Mouse (Mus musculus): ENCODE measurements around the gene Speg. TPM values are rescaled to one million over a fixed set of nuclear protein-coding genes. Genes with fewer than 3 reads are reported as not detected.

Speg gene
- polyA plus RNA-seq, 1 experiment from 2014 or later = 20.8 TPM

GRCm38 (mm10) chr1:75372450-75372849, 2.6 kb upstream of the Speg start:
- 52% methylated on average over 3 of the region's 3 CpGs for WGBS
- H3K4me1 ChIP-seq (ENCODE audit: control insufficient read depth, insufficient read depth, low read length) = peaks cover 12% of the 10 kb centered on the region
- H3K4me3 ChIP-seq (ENCODE audit: low read depth, low read length) = no peak overlapping the region
- no peaks in the 10 kb centered on the region for H3K9me3 ChIP-seq (ENCODE audit: control insufficient read depth, low read length)
- H3K36me3 ChIP-seq (ENCODE audit: control insufficient read depth, insufficient read depth, low read length) = no peaks in the 10 kb centered on the region
- no peak for ATAC-seq (ENCODE audit: low read depth)
- H3K27me3 ChIP-seq (ENCODE audit: control insufficient read depth, insufficient read depth, low read length) = peaks cover 8% of the 10 kb centered on the region; the same call in 1 of the 2 replicates
- H3K9ac ChIP-seq (replicated peaks; ENCODE audit: low read depth, low read length) = no peak overlapping the region
- no peak overlapping the region for H3K4me2 ChIP-seq (ENCODE audit: low read depth, low read length)
- H3K27ac ChIP-seq (ENCODE audit: low read depth, low read length) = no peak overlapping the region

DNA sequence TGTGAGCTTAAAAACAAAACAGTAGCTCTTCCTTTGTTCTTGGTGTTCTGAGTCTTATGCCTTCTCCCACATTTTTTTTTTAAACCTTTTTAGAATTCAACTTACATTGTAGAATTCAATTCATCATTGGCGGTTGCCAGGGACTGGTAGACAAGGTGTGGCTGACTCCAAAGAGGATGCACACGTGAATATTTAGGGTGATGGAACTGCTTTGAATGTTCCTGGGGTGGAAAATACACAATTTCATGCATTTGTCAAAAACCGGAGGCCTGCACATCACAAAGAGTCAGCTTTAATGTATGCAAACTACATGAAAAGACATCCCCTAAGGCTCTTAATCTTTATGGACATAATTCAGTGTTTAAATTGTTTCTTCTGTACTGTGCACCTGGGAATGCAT, 1.8 kb upstream of the Speg start:
- Histone ChIP-seq H3K27ac (ENCODE audit: low read depth, low read length) (peak overlapping the region; percentile 22; the same call in 1 of the 2 replicates), H3K4me2 (ENCODE audit: low read depth, low read length) (no peak overlapping the region), H3K9me3 (ENCODE audit: control insufficient read depth, low read length) (no peaks in the 10 kb centered on the region), H3K9ac (replicated peaks; ENCODE audit: low read depth, low read length) (no peak overlapping the region), H3K4me3 (ENCODE audit: low read depth, low read length) (no peak overlapping the region), H3K27me3 (ENCODE audit: control insufficient read depth, insufficient read depth, low read length) (peaks cover 8% of the 10 kb centered on the region; the same call in 1 of the 2 replicates), H3K36me3 (ENCODE audit: control insufficient read depth, insufficient read depth, low read length) (no peaks in the 10 kb centered on the region), H3K4me1 (ENCODE audit: control insufficient read depth, insufficient read depth, low read length) (peaks cover 12% of the 10 kb centered on the region)
- ATAC-seq (ENCODE audit: low read depth) = no peak
- WGBS = 24% methylated on average over 3 of the region's 3 CpGs

DNA sequence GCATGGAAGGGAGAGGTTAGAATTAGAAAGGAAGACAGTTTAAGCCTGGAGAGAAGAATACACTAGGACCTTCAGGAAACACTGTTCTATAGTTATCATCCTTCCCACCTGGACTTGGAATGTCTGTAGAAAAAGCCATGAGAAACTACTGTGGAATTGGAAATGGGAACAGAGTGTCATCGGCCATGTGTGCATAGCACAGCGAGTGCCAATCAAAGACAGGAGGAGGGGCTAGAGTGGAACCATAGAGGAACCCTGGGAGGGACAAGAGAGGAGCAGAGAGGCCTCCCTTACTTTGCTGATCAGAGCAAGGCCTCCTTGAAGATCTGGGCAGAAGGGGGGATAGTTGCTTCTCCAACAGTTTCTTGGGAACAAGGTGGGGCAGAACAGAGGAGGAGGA, 4.1 kb downstream of the Speg start:
- H3K9me3 ChIP-seq (ENCODE audit: control insufficient read depth, low read length) = no peaks in the 10 kb centered on the region
- no peak overlapping the region for H3K27ac ChIP-seq (ENCODE audit: low read depth, low read length)
- H3K4me1 ChIP-seq (ENCODE audit: control insufficient read depth, insufficient read depth, low read length) = peaks cover 18% of the 10 kb centered on the region
- ATAC-seq (ENCODE audit: low read depth) = no peak
- peaks cover 8% of the 10 kb centered on the region; the same call in 1 of the 2 replicates for H3K27me3 ChIP-seq (ENCODE audit: control insufficient read depth, insufficient read depth, low read length)
- no peak overlapping the region for H3K9ac ChIP-seq (replicated peaks; ENCODE audit: low read depth, low read length)
- no peak overlapping the region for H3K4me2 ChIP-seq (ENCODE audit: low read depth, low read length)
- 69% methylated on average over 2 of the region's 2 CpGs for WGBS
- H3K4me3 ChIP-seq (ENCODE audit: low read depth, low read length) = no peak overlapping the region
- H3K36me3 ChIP-seq (ENCODE audit: control insufficient read depth, insufficient read depth, low read length) = no peaks in the 10 kb centered on the region

- Histone ChIP-seq H3K9ac (replicated peaks; ENCODE audit: low read depth, low read length) (no peak overlapping the region), H3K27ac (ENCODE audit: low read depth, low read length) (no peak overlapping the region), H3K4me2 (ENCODE audit: low read depth, low read length) (no peak overlapping the region), H3K27me3 (ENCODE audit: control insufficient read depth, insufficient read depth, low read length) (peaks cover 8% of the 10 kb centered on the region; the same call in 1 of the 2 replicates), H3K36me3 (ENCODE audit: control insufficient read depth, insufficient read depth, low read length) (no peaks in the 10 kb centered on the region), H3K4me3 (ENCODE audit: low read depth, low read length) (no peak overlapping the region), H3K9me3 (ENCODE audit: control insufficient read depth, low read length) (no peaks in the 10 kb centered on the region), H3K4me1 (ENCODE audit: control insufficient read depth, insufficient read depth, low read length) (peaks cover 25% of the 10 kb centered on the region)
- no peak for ATAC-seq (ENCODE audit: low read depth)
- WGBS = 81% methylated on average over 8 of the region's 8 CpGs
Measured at GRCm38 (mm10) chr1:75379931-75380330, 4.8 kb downstream of the Speg start.

- Histone ChIP-seq H3K36me3 (ENCODE audit: control insufficient read depth, insufficient read depth, low read length) (no peaks in the 10 kb centered on the region), H3K4me1 (ENCODE audit: control insufficient read depth, insufficient read depth, low read length) (peaks cover 26% of the 10 kb centered on the region), H3K27ac (ENCODE audit: low read depth, low read length) (no peak overlapping the region), H3K9ac (replicated peaks; ENCODE audit: low read depth, low read length) (no peak overlapping the region), H3K4me3 (ENCODE audit: low read depth, low read length) (no peak overlapping the region), H3K27me3 (ENCODE audit: control insufficient read depth, insufficient read depth, low read length) (peaks cover 3% of the 10 kb centered on the region; the same call in 1 of the 2 replicates), H3K9me3 (ENCODE audit: control insufficient read depth, low read length) (no peaks in the 10 kb centered on the region), H3K4me2 (ENCODE audit: low read depth, low read length) (peak overlapping the region; percentile 93; the same call in 1 of the 2 replicates)
- WGBS = 28% methylated on average over 2 of the region's 2 CpGs
- no peak for ATAC-seq (ENCODE audit: low read depth)
Measured at GRCm38 (mm10) chr1:75380951-75381350, 5.9 kb downstream of the Speg start.

- Histone ChIP-seq H3K4me2 (ENCODE audit: low read depth, low read length) (peak overlapping the region; percentile 93), H3K27ac (ENCODE audit: low read depth, low read length) (peak overlapping the region; percentile 88), H3K36me3 (ENCODE audit: control insufficient read depth, insufficient read depth, low read length) (no peaks in the 10 kb centered on the region), H3K9ac (replicated peaks; ENCODE audit: low read depth, low read length) (peak overlapping the region; percentile 86), H3K4me1 (ENCODE audit: control insufficient read depth, insufficient read depth, low read length) (peaks cover 29% of the 10 kb centered on the region), H3K4me3 (ENCODE audit: low read depth, low read length) (peak overlapping the region; percentile 59), H3K27me3 (ENCODE audit: control insufficient read depth, insufficient read depth, low read length) (peaks cover 2% of the 10 kb centered on the region; the same call in 1 of the 2 replicates), H3K9me3 (ENCODE audit: control insufficient read depth, low read length) (no peaks in the 10 kb centered on the region)
- peak; percentile 56 for ATAC-seq (ENCODE audit: low read depth)
- WGBS = 5% methylated on average over 27 of the region's 60 CpGs
Measured at GRCm38 (mm10) chr1:75381482-75382355, 6.6 kb downstream of the Speg start.

DNA sequence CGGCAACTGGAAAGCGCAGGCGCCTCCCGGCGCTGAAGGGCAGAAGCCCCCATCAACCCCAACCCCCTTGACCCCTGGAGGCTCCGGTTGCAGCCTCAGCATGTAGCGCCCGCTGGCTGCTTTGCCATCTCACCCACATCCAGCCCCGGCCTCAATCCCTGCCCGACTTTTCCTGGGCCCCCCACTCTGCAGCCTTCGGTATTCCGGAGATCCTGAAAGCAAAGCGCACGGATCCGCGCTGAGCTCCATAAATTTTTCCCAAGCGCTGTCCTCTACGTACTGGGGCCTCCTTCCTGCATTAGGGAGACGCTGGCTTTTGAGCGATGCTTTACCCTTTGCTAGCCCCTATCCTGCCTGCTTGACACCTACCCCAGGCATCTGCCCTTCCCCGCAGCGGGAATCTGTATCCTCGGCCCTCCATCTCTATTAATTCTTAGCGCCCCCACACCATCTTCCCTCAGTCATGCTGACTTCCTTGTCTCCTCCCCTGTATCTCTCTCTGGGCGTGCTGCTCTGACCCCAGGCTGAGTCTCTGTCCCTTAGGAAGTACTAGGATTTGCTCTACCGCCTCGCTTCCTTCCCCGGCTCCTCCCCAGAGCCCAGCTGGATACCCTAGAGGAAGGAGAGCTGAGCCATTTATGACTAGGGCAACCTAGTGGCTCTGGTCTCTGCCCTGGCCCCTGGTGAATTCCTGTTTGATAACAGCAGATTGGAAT, 7.4 kb downstream of the Speg start:
- Histone ChIP-seq H3K4me3 (ENCODE audit: low read depth, low read length) (peak overlapping the region; percentile 59), H3K9ac (replicated peaks; ENCODE audit: low read depth, low read length) (peak overlapping the region; percentile 86), H3K27ac (ENCODE audit: low read depth, low read length) (peak overlapping the region; percentile 88), H3K4me2 (ENCODE audit: low read depth, low read length) (peak overlapping the region; percentile 93), H3K27me3 (ENCODE audit: control insufficient read depth, insufficient read depth, low read length) (peaks cover 6% of the 10 kb centered on the region), H3K4me1 (ENCODE audit: control insufficient read depth, insufficient read depth, low read length) (peaks cover 33% of the 10 kb centered on the region), H3K36me3 (ENCODE audit: control insufficient read depth, insufficient read depth, low read length) (no peaks in the 10 kb centered on the region), H3K9me3 (ENCODE audit: control insufficient read depth, low read length) (no peaks in the 10 kb centered on the region)
- peak; percentile 33 for ATAC-seq (ENCODE audit: low read depth)
- WGBS = 1% methylated on average over 27 of the region's 28 CpGs

- ATAC-seq (ENCODE audit: low read depth) = no peak
- Histone ChIP-seq H3K4me1 (ENCODE audit: control insufficient read depth, insufficient read depth, low read length) (peaks cover 44% of the 10 kb centered on the region), H3K9ac (replicated peaks; ENCODE audit: low read depth, low read length) (no peak overlapping the region), H3K36me3 (ENCODE audit: control insufficient read depth, insufficient read depth, low read length) (no peaks in the 10 kb centered on the region), H3K4me3 (ENCODE audit: low read depth, low read length) (no peak overlapping the region), H3K9me3 (ENCODE audit: control insufficient read depth, low read length) (no peaks in the 10 kb centered on the region), H3K27ac (ENCODE audit: low read depth, low read length) (no peak overlapping the region), H3K27me3 (ENCODE audit: control insufficient read depth, insufficient read depth, low read length) (peaks cover 18% of the 10 kb centered on the region), H3K4me2 (ENCODE audit: low read depth, low read length) (peak overlapping the region; percentile 35; the same call in 1 of the 2 replicates)
- WGBS = 85% methylated on average over 27 of the region's 27 CpGs
Measured at GRCm38 (mm10) chr1:75384470-75385141, 9.5 kb downstream of the Speg start.
